Comparison of ENCODE assay signal across 24 mouse cellular contexts in genomic region chr14:7884841-7885240, GRCm38 (mm10).
DNase-seq lines count a peak whose midpoint lies in the region; ATAC-seq and TF ChIP-seq lines count a peak whose summit lies in the region.
"Had no signal": no experiment of that assay in that cellular context is flagged by ENCODE, and none has a peak within 500 bp of the region (broad histone marks: within the 10 kb centered on the region; RNA-seq: fewer than 3 reads in every experiment).

No protein-coding gene starts in this region.

- H3K27ac ChIP-seq in hindbrain, postnatal 0 days: no peak overlapping the region
- H3K27ac ChIP-seq in hindbrain, embryonic 16.5 days (ENCODE audit: low read depth, low read length): no peak overlapping the region
- H3K27ac ChIP-seq: embryonic facial prominence, embryonic 10.5 days; embryonic facial prominence, embryonic 13.5 days; forebrain, embryonic 12.5 days; forebrain, embryonic 15.5 days; heart, adult 2 months; heart, embryonic 10.5 days; heart, embryonic 13.5 days; hindbrain, embryonic 14.5 days; intestine, embryonic 15.5 days had no signal

- no peak overlapping the region for H3K4me2 ChIP-seq in hindbrain, postnatal 0 days (ENCODE audit: low read depth, low read length)
- no peak overlapping the region for H3K4me2 ChIP-seq in hindbrain, embryonic 16.5 days (ENCODE audit: low read length)
- H3K4me2 ChIP-seq: embryonic facial prominence, embryonic 13.5 days; forebrain, embryonic 12.5 days; forebrain, embryonic 15.5 days; heart, embryonic 13.5 days; hindbrain, embryonic 14.5 days; intestine, embryonic 15.5 days had no signal

- no peaks in the 10 kb centered on the region; the same call in 1 of the 2 replicates for H3K4me1 ChIP-seq in hindbrain, postnatal 0 days (ENCODE audit: insufficient read depth, low read length)
- peaks cover 12% of the 10 kb centered on the region for H3K4me1 ChIP-seq in hindbrain, embryonic 16.5 days (ENCODE audit: control insufficient read depth, insufficient read depth, low read depth, low read length)
- H3K4me1 ChIP-seq: heart, embryonic 10.5 days had no signal

- no peaks in the 10 kb centered on the region for H3K9me3 ChIP-seq in hindbrain, postnatal 0 days (ENCODE audit: low read length)
- no peaks in the 10 kb centered on the region for H3K9me3 ChIP-seq in hindbrain, embryonic 16.5 days (ENCODE audit: control insufficient read depth, low read length)
- H3K9me3 ChIP-seq: embryonic facial prominence, embryonic 10.5 days; embryonic facial prominence, embryonic 13.5 days; forebrain, embryonic 12.5 days; forebrain, embryonic 15.5 days; heart, embryonic 10.5 days; heart, embryonic 13.5 days; intestine, embryonic 15.5 days had no signal

- H3K36me3 ChIP-seq in hindbrain, postnatal 0 days (ENCODE audit: insufficient read depth, low read length): peaks cover 24% of the 10 kb centered on the region
- peaks cover 29% of the 10 kb centered on the region for H3K36me3 ChIP-seq in hindbrain, embryonic 16.5 days (ENCODE audit: control insufficient read depth, insufficient read depth, low read length)

- TF ChIP-seq CTCF in hindbrain, postnatal 0 days (IDR thresholded peaks at IDR 0.05; ENCODE audit: low read depth): no peak

- H3K9ac ChIP-seq in hindbrain, postnatal 0 days (replicated peaks; ENCODE audit: low read length): no peak overlapping the region
- H3K9ac ChIP-seq in hindbrain, embryonic 16.5 days (ENCODE audit: low read depth, low read length): no peak overlapping the region
- H3K9ac ChIP-seq: embryonic facial prominence, embryonic 13.5 days; forebrain, embryonic 12.5 days; forebrain, embryonic 15.5 days; heart, embryonic 13.5 days; hindbrain, embryonic 14.5 days; intestine, embryonic 15.5 days had no signal

- DNase-seq in adrenal gland, postnatal 10 days: peak; percentile 21
- DNase-seq in adrenal gland, postnatal 25 days: no peak
- peak; percentile 45 to 61 for DNase-seq in cerebellum, postnatal 14 days
- no peak for DNase-seq in cerebellum, adult 11 months
- DNase-seq in hindbrain, postnatal 0 days (ENCODE audit: low spot score): peak; percentile 30
- DNase-seq: adrenal gland, adult 8-10 months; embryo, embryonic 11 days; gastrocnemius, postnatal 14 days; heart, adult 2 months; heart, postnatal 14 days; heart, postnatal 4 days; kidney, adult 11 months; kidney, adult 8-10 months had no signal

- 80% methylated on average over 4 of the region's 4 CpGs for WGBS in hindbrain, postnatal 0 days
- WGBS in hindbrain, embryonic 16.5 days: 82% methylated on average over 4 of the region's 4 CpGs

- H3K4me3 ChIP-seq in hindbrain, postnatal 0 days (ENCODE audit: low read length): no peak overlapping the region
- no peak overlapping the region for H3K4me3 ChIP-seq in hindbrain, embryonic 16.5 days (ENCODE audit: low read length)
- H3K4me3 ChIP-seq: embryonic facial prominence, embryonic 10.5 days; embryonic facial prominence, embryonic 13.5 days; erythroblast, embryonic 14.5 days; forebrain, embryonic 12.5 days; forebrain, embryonic 15.5 days; heart, adult 2 months; heart, embryonic 10.5 days; heart, embryonic 13.5 days; intestine, embryonic 15.5 days had no signal

- ATAC-seq in hindbrain, postnatal 0 days: no peak
- ATAC-seq in hindbrain, embryonic 16.5 days: no peak
- ATAC-seq: activated CD4-positive, CD25-positive, alpha-beta regulatory T cell, adult 4 months; forebrain, embryonic 15.5 days; intestine, embryonic 15.5 days had no signal

- no peaks in the 10 kb centered on the region for H3K27me3 ChIP-seq in hindbrain, postnatal 0 days (ENCODE audit: insufficient read depth, low read length)
- no peaks in the 10 kb centered on the region for H3K27me3 ChIP-seq in hindbrain, embryonic 16.5 days (replicated peaks; ENCODE audit: control insufficient read depth, insufficient read depth, low read length)
- H3K27me3 ChIP-seq: embryonic facial prominence, embryonic 13.5 days; forebrain, embryonic 12.5 days; forebrain, embryonic 15.5 days; heart, embryonic 13.5 days; intestine, embryonic 15.5 days had no signal

Comparison
In these comparisons a context has a peak if more than half of its experiments do, and no peak if none do; other contexts are left out.
1. DNase-seq: peak in adrenal gland, postnatal 10 days (single experiment), cerebellum, postnatal 14 days (2 of 2) and hindbrain, postnatal 0 days (single experiment); none in adrenal gland, postnatal 25 days (single experiment) and cerebellum, adult 11 months (single experiment).